ENCODE assay signal across 23 mouse cellular contexts in the genomic region with DNA sequence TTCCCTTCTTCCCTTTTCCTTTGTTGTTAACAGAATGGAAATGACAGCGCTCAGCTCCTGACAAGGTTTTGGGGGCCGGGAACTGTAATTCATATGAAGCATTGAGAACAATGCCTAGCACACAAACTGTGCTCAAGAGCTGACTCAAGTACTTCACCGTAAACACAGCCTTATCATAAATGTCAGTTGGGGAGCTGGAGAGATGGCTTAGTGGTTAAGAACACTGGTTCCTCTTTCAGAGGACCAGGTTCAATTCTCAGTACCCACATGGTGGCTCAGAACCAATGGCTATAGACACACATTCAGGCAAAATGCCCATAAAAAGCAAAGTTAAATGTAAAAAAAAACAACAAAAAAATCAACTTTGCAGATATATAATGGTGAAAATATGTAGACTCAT.
"Had no signal": no experiment of that assay in that cellular context is flagged by ENCODE, and none has a peak within 500 bp of the region (broad histone marks: within the 10 kb centered on the region; RNA-seq: fewer than 3 reads in every experiment).

No protein-coding gene starts in this region.

- H3K36me3 ChIP-seq: heart, embryonic 13.5 days; heart, embryonic 15.5 days; hindbrain, embryonic 13.5 days; hindbrain, embryonic 15.5 days; kidney, embryonic 15.5 days; limb, embryonic 13.5 days; limb, embryonic 15.5 days; liver, embryonic 12.5 days had no signal

- H3K27ac ChIP-seq: gastrocnemius, adult 2 months; heart, adult 2 months; heart, embryonic 13.5 days; heart, embryonic 15.5 days; hindbrain, embryonic 13.5 days; hindbrain, embryonic 15.5 days; hindbrain, postnatal 0 days; kidney, embryonic 15.5 days; kidney, postnatal 0 days; limb, embryonic 13.5 days; limb, embryonic 15.5 days; liver, embryonic 12.5 days; liver, embryonic 14.5 days had no signal

- H3K4me3 ChIP-seq: gastrocnemius, adult 2 months; heart, adult 2 months; heart, embryonic 13.5 days; heart, embryonic 15.5 days; hindbrain, embryonic 13.5 days; hindbrain, embryonic 15.5 days; kidney, embryonic 15.5 days; limb, embryonic 13.5 days; limb, embryonic 15.5 days; liver, embryonic 12.5 days had no signal

- H3K4me1 ChIP-seq: hindbrain, embryonic 15.5 days; liver, embryonic 12.5 days had no signal

- ATAC-seq: liver, embryonic 12.5 days had no signal

- DNase-seq: gastrocnemius, adult 2 months; gastrocnemius, postnatal 10 days; gastrocnemius, postnatal 25 days; heart, adult 2 months; heart, postnatal 14 days; heart, postnatal 36 days; kidney, adult 11 months; kidney, adult 2 months; kidney, adult 9 months; kidney, postnatal 14 days; kidney, postnatal 36 days; left cerebral cortex, postnatal 4 days had no signal

- H3K9me3 ChIP-seq: heart, embryonic 13.5 days; heart, embryonic 15.5 days; hindbrain, embryonic 13.5 days; hindbrain, embryonic 15.5 days; kidney, embryonic 15.5 days; limb, embryonic 13.5 days; limb, embryonic 15.5 days; liver, embryonic 12.5 days had no signal

- H3K9ac ChIP-seq: heart, embryonic 13.5 days; heart, embryonic 15.5 days; hindbrain, embryonic 13.5 days; hindbrain, embryonic 15.5 days; kidney, embryonic 15.5 days; limb, embryonic 13.5 days; limb, embryonic 15.5 days; liver, embryonic 12.5 days; liver, embryonic 14.5 days had no signal

- H3K27me3 ChIP-seq: hindbrain, embryonic 13.5 days; hindbrain, embryonic 15.5 days had no signal
